Mouse (Mus musculus) megakaryocyte, embryonic 14.5 days (primary cell): ENCODE data around the gene Jund.

Experiments
- FLI1 ChIP-seq: IDR thresholded peaks from 2 replicates; pipeline ENCODE4 v1.6.1; 2012; ENCODE audit warnings: low read length, inconsistent platforms, mixed read lengths
- GATA1 ChIP-seq: IDR thresholded peaks from 3 replicates; pipeline ENCODE4 v1.6.1; 2012; ENCODE audit warnings: mixed read lengths, low read length, inconsistent platforms, borderline replicate concordance

DNA sequence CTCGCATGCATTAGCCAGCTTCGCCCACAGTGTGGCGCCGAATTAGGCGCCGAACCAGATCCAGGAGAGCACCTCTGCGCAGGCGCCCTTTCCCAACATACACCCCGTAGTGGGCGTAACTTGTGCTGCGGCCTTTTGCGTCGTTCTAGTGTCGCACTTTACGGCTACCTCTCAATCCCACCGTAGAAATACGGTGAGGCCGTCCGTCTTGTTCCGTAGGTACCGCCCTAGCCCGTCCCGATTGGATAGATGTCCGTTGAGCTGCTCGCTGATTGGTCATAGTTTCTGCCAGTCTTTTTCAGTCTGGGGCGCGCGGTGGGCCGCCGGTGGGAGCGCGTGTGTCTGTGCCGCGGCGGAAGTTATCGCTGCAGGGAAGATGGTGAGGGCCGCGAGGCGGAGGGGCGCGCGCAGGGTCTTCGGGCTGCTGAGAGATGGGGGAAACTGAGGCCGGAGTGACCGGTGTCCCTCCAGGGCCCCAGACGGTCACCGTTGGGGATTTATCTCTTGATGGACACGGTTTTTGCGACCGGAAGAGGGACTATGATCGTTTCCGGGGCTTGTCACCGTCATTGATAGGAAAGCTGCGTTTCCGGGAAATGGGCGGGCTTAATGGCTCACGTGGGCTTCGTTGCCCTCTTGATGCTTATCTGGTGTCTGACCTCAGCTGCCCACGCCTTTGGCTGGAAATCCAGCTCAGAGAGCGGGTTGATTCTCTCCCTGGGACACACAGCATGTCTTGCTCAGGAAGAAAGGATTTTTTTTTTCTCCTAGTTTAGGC is 25.5 kb upstream of the Jund start, which contains the start of gene Lsm4:
- peak; percentile 64; the same call in 1 of the 3 replicates for TF ChIP-seq GATA1
- TF ChIP-seq FLI1: peak; percentile 90
